Mouse (Mus musculus) kidney, embryonic 14.5 days (tissue): ENCODE data around the gene Gm42674. TPM values are rescaled to one million over a fixed set of nuclear protein-coding genes. Genes with fewer than 3 reads are reported as not detected.

Source experiments
- ATAC-seq: fragments of 200-750 bp; cut with Nextera tagmentation; 2 replicates; pipeline ENCODE4 v1.8.0; 2017; ENCODE audit warnings: moderate number of reproducible peaks, mild to moderate bottlenecking, moderate TSS enrichment, moderate library complexity; ENCODE audit not compliant: low FRiP score, low TSS enrichment
- H3K27ac ChIP-seq: fragments of 300-500 bp; sonication (generic); 2 replicates; pipeline ENCODE4 v1.5.1; 2014; ENCODE audit warnings: low read depth, mild to moderate bottlenecking, low read length, moderate library complexity, mixed read lengths
- H3K27me3 ChIP-seq: fragments of 300-500 bp; sonication (generic); 2 replicates; pipeline ENCODE4 v1.6.1; 2014; ENCODE audit warnings: mild to moderate bottlenecking, low read length; ENCODE audit not compliant: control insufficient read depth, insufficient read depth
- H3K36me3 ChIP-seq: fragments of 300-500 bp; sonication (generic); 2 replicates; pipeline ENCODE4 v1.6.1; 2014; ENCODE audit warnings: low read length, mixed read lengths; ENCODE audit not compliant: control insufficient read depth, insufficient read depth
- H3K4me1 ChIP-seq: fragments of 300-500 bp; sonication (generic); 2 replicates; pipeline ENCODE4 v1.6.1; 2014; ENCODE audit warnings: low read length, mixed read lengths; ENCODE audit not compliant: control insufficient read depth, insufficient read depth
- H3K4me2 ChIP-seq: fragments of 300-500 bp; sonication (generic); replicated peaks from 2 replicates; pipeline ENCODE4 v1.6.1; 2014; ENCODE audit warnings: low read depth, mild to moderate bottlenecking, low read length
- H3K4me3 ChIP-seq: fragments of 300-500 bp; sonication (generic); 2 replicates; pipeline ENCODE4 v1.5.1; 2014; ENCODE audit warnings: mild to moderate bottlenecking, low read length
- H3K9ac ChIP-seq: fragments of 300-500 bp; sonication (generic); 2 replicates; pipeline ENCODE4 v1.6.1; 2014; ENCODE audit warnings: low read depth, mild to moderate bottlenecking, low read length, moderate library complexity
- H3K9me3 ChIP-seq: fragments of 300-500 bp; sonication (generic); 2 replicates; pipeline ENCODE4 v1.6.1; 2016; ENCODE audit warnings: low read length; ENCODE audit not compliant: control insufficient read depth
- WGBS: fragments of 180-500 bp; shearing (Covaris S2); extraction: QIAGEN DNeasy Blood & Tissue Kit; methylation state at CpG from one replicate; pipeline ENCODE4 v1.1.7; 2014; 5-methylcytosine and 5-hydroxymethylcytosine counted together
- polyA plus RNA-seq: library from polyadenylated mRNA; unstranded; fragments of >200 nt; fragmentation: Nextera tagmentation; extraction: Ambion mirVana; gene quantifications from 2 replicates; pipeline ENCODE4 v1.2.1, GENCODE M21; 2014

Gene Gm42674
- polyA plus RNA-seq, 1 experiment from 2014 or later, result not detected

DNA sequence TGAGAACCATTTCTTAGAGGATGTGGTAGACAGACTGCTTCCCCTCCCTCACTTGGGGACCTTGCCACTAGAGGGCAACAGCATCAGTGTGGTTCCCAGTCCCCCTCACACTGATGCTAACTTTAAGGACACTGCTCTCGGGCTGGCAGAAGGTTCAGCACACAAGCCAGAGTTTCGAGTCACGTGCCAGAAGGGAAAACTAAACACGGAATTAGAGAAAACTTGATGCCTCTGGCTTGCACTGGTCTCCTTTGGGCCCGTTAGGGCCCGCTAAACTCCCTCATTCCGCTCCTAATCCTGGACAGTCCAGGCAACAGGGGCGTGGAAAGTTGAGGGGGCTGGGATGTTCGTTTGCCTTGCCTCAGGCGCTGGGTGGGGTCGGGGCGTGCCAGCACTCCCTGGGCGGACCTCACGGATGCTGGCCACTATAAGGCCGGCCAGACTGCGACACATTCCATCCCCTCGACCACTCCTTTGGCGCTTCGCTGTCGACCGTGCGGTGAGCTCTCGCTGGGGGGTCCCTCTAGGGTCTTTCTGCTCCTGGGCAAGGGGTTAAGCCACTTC lies 11.1 kb downstream of the Gm42674 start, which contains the start of gene S100a6:
S100a6 (plus strand) TSS at position 155 of the 564 bp plus-strand sequence.
- Histone ChIP-seq H3K4me2 (peak within 1 kb of the TSS; percentile 72), H3K9me3 (no peaks in the 10 kb centered on the region), H3K36me3 (no peaks in the 10 kb centered on the region), H3K27me3 (no peaks in the 10 kb centered on the region), H3K4me3 (peak within 1 kb of the TSS; percentile 40), H3K4me1 (no peaks in the 10 kb centered on the region), H3K27ac (peak within 1 kb of the TSS; percentile 12; the same call in 1 of the 2 replicates), H3K9ac (peak within 1 kb of the TSS; percentile 54)
- ATAC-seq, result peak; percentile 84
- under 1% methylated on average over 23 of the region's 23 CpGs for WGBS

- 58% methylated on average over 7 of the region's 7 CpGs for WGBS
- H3K27me3 ChIP-seq, result no peaks in the 10 kb centered on the region
- H3K4me3 ChIP-seq, result peak overlapping the region; percentile 40
- no peaks in the 10 kb centered on the region for H3K4me1 ChIP-seq
- H3K9me3 ChIP-seq, result no peaks in the 10 kb centered on the region
- H3K4me2 ChIP-seq, result peak overlapping the region; percentile 72
- H3K9ac ChIP-seq, result peak overlapping the region; percentile 54; the same call in 1 of the 2 replicates
- no peaks in the 10 kb centered on the region for H3K36me3 ChIP-seq
- peak overlapping the region; percentile 12; the same call in 1 of the 2 replicates for H3K27ac ChIP-seq
- peak; percentile 8; the same call in 1 of the 2 replicates for ATAC-seq
Observed at GRCm38 (mm10) chr3:90613461-90614147, 11.9 kb downstream of the Gm42674 start.

GRCm38 (mm10) chr3:90614148-90614530 lies 12.4 kb downstream of the Gm42674 start:
- no peak for ATAC-seq
- Histone ChIP-seq H3K27ac (no peak overlapping the region), H3K27me3 (no peaks in the 10 kb centered on the region), H3K36me3 (no peaks in the 10 kb centered on the region), H3K9ac (no peak overlapping the region), H3K4me3 (no peak overlapping the region), H3K4me1 (no peaks in the 10 kb centered on the region), H3K4me2 (peak overlapping the region; percentile 72; the same call in 1 of the 2 replicates), H3K9me3 (no peaks in the 10 kb centered on the region)
- WGBS, result 76% methylated on average over 6 of the region's 6 CpGs

DNA sequence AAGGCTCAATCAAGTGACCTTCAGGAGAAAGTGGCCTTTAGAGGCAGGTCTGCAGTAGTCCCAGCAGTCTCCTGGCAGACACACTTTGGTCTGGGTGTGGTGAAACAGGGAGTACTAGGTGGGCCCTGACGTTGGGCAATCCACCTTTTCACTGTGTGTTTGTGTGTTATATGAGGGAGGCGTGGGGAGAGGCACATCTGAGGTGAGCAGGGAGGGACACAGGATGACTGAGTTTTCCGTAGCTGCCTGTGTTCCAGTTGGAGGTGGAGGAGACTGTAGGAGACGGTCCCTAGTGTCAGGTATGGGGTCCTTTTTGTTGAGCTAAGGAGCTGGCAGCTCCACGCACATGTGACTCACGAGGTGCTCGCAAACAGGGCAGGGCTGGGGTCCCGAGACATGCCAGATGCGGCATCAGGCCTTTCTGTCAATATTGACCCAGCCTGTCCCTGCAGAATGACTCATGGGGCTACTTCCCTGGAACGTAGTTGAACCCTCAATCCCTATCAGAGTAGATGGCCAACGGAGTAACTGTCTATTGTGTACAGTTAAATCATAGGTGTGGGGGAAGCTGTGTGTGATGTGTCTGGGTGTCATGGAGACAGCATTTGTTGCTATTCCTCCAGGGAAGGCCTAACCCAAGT lies 13.0 kb downstream of the Gm42674 start:
- ATAC-seq, result no peak
- Histone ChIP-seq H3K27me3 (no peaks in the 10 kb centered on the region), H3K4me2 (no peak overlapping the region), H3K9ac (no peak overlapping the region), H3K4me1 (no peaks in the 10 kb centered on the region), H3K4me3 (no peak overlapping the region), H3K9me3 (no peaks in the 10 kb centered on the region), H3K36me3 (no peaks in the 10 kb centered on the region), H3K27ac (no peak overlapping the region)
- WGBS, result 77% methylated on average over 11 of the region's 11 CpGs

DNA sequence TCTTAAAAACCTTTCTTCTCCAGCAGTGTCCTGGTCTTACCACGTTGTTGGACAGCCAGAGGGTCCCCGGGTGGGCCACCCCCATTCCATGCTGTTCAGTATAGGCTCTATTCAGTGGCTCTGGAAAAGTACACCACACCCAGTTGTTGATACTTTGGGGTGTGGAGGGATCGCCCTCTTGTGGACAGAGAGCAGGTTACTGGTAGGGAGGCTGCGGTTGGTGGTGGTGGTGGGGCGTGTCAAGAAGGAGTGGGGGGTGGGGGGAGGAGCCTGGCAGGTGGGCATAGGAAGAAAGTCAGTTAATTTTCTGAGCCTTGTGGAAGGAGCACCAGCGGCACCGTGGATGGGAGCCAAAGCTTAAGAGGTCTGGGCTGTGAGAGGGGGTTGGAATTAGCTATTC lies 13.7 kb downstream of the Gm42674 start:
- Histone ChIP-seq H3K9me3 (no peaks in the 10 kb centered on the region), H3K36me3 (no peaks in the 10 kb centered on the region), H3K27ac (no peak overlapping the region), H3K4me1 (no peaks in the 10 kb centered on the region), H3K4me3 (no peak overlapping the region), H3K4me2 (no peak overlapping the region), H3K27me3 (no peaks in the 10 kb centered on the region), H3K9ac (no peak overlapping the region)
- 9% methylated on average over 7 of the region's 7 CpGs for WGBS
- ATAC-seq, result peak; percentile 68

GRCm38 (mm10) chr3:90615911-90616310 lies 14.2 kb downstream of the Gm42674 start:
- no peak overlapping the region for H3K27ac ChIP-seq

GRCm38 (mm10) chr3:90617586-90617985 lies 15.9 kb downstream of the Gm42674 start:
- Histone ChIP-seq H3K4me2 (no peak overlapping the region), H3K4me3 (no peak overlapping the region), H3K4me1 (no peaks in the 10 kb centered on the region), H3K9ac (no peak overlapping the region), H3K27me3 (no peaks in the 10 kb centered on the region), H3K27ac (no peak overlapping the region), H3K36me3 (no peaks in the 10 kb centered on the region), H3K9me3 (no peaks in the 10 kb centered on the region)
- no peak for ATAC-seq
- 19% methylated on average over 1 of the region's 1 CpGs for WGBS

More at GRCm38 (mm10) chr3:90615911-90616310, 14.2 kb downstream of the Gm42674 start:
- Histone ChIP-seq H3K9me3 (no peaks in the 10 kb centered on the region), H3K4me3 (no peak overlapping the region), H3K4me2 (no peak overlapping the region), H3K36me3 (no peaks in the 10 kb centered on the region), H3K4me1 (no peaks in the 10 kb centered on the region), H3K9ac (no peak overlapping the region), H3K27me3 (no peaks in the 10 kb centered on the region)
- no peak for ATAC-seq
- 81% methylated on average over 1 of the region's 1 CpGs for WGBS

DNA sequence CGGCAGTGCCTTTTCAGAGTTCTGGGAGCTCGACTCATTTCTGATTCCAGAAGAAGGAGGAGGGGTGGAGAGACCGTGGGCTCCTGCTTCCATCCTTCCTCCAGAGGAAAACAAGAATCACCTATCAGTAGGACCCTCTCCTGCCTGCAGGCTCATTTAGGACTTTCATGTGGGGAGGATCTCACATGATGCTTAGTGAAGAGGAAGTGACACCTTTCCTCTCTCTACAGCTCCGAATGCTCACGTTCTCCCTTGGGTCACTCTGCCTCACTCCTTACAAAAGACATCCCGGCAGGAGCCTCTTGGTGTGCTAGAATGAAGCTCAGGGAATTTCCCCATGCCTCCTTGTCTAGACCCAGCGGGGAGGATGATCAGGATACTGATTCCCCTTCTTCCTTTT lies 19.8 kb downstream of the Gm42674 start:
- Histone ChIP-seq H3K9ac (no peak overlapping the region), H3K9me3 (no peaks in the 10 kb centered on the region), H3K4me1 (peaks cover 7% of the 10 kb centered on the region), H3K4me3 (no peak overlapping the region), H3K36me3 (no peaks in the 10 kb centered on the region), H3K4me2 (no peak overlapping the region), H3K27me3 (no peaks in the 10 kb centered on the region), H3K27ac (no peak overlapping the region)
- ATAC-seq, result no peak
- 52% methylated on average over 7 of the region's 7 CpGs for WGBS
